Mouse (Mus musculus) forebrain, postnatal 0 days (tissue): ENCODE results near the gene Pcgf2. TPM values are rescaled to one million over a fixed set of nuclear protein-coding genes. Genes with fewer than 3 reads are reported as not detected.

ENCODE experiments used
- ATAC-seq: fragments of 200-750 bp; cut with Nextera tagmentation; 2 replicates; pipeline ENCODE4 v1.8.0; 2017; ENCODE audit warnings: mild to moderate bottlenecking, moderate library complexity
- DNase-seq: peaks from one replicate; pipeline ENCODE4 v3.0.0-alpha.2; 2015
- H3K27ac ChIP-seq: fragments of 300-500 bp; sonication (generic); 2 replicates; pipeline ENCODE4 v1.5.1; 2014; ENCODE audit warnings: low read depth, mild to moderate bottlenecking, antibody characterized with exemption, low read length, moderate library complexity, mixed read lengths
- H3K27me3 ChIP-seq: fragments of 300-500 bp; sonication (generic); 2 replicates; pipeline ENCODE4 v1.6.1; 2014; ENCODE audit warnings: mild to moderate bottlenecking, low read length, mixed read lengths; ENCODE audit not compliant: insufficient read depth
- H3K36me3 ChIP-seq: fragments of 300-500 bp; sonication (generic); 2 replicates; pipeline ENCODE4 v1.6.1; 2014; ENCODE audit warnings: mild to moderate bottlenecking, moderate library complexity; ENCODE audit not compliant: insufficient read depth
- H3K4me1 ChIP-seq: fragments of 300-500 bp; sonication (generic); 2 replicates; pipeline ENCODE4 v1.6.1; 2014; ENCODE audit warnings: antibody characterized with exemption; ENCODE audit not compliant: insufficient read depth
- H3K4me2 ChIP-seq: fragments of 300-500 bp; sonication (generic); 2 replicates; pipeline ENCODE4 v1.6.1; 2014; ENCODE audit warnings: low read depth, mild to moderate bottlenecking, moderate library complexity
- H3K4me3 ChIP-seq: fragments of 300-500 bp; sonication (generic); 2 replicates; pipeline ENCODE4 v1.5.1; 2014; ENCODE audit warnings: low read depth, low read length, mixed read lengths
- H3K9ac ChIP-seq: fragments of 300-500 bp; sonication (generic); 2 replicates; pipeline ENCODE4 v1.6.1; 2014; ENCODE audit warnings: mild to moderate bottlenecking
- H3K9me3 ChIP-seq: fragments of 300-500 bp; sonication (generic); 2 replicates; pipeline ENCODE4 v1.6.1; 2016; ENCODE audit warnings: low read length
- CTCF ChIP-seq: sonication (generic); IDR thresholded peaks from 2 replicates; pipeline ENCODE4 v1.5.1; 2016; ENCODE audit warnings: antibody characterized with exemption, control low read depth, low read depth
- WGBS: fragments of 180-500 bp; shearing (Covaris S2); extraction: QIAGEN DNeasy Blood & Tissue Kit; methylation state at CpG from one replicate; pipeline ENCODE4 v1.1.7; 2014; 5-methylcytosine and 5-hydroxymethylcytosine counted together
- polyA plus RNA-seq: library from polyadenylated mRNA; unstranded; fragments of >200 nt; fragmentation: Nextera tagmentation; extraction: Ambion mirVana; gene quantifications from 2 replicates; pipeline ENCODE4 v1.2.1, GENCODE M21; 2015
- total RNA-seq: library from RNA; depleted of rRNA; stranded (reverse); fragments of >200 nt; gene quantifications from 2 replicates; pipeline ENCODE4 v1.2.3, GENCODE M21; 2014

Gene Pcgf2
- total and polyA plus RNA-seq, 2 experiments from 2014 or later, result 12.6 to 21.9 TPM

GRCm38 (mm10) chr11:97743423-97743822 is 43.1 kb upstream of the Pcgf2 start:
- no peak for DNase-seq
- no peak for ATAC-seq
- no peak for TF ChIP-seq CTCF
- peak overlapping the region; percentile 82 for H3K4me3 ChIP-seq
- H3K9me3 ChIP-seq, result no peaks in the 10 kb centered on the region
- peaks cover 18% of the 10 kb centered on the region for H3K4me1 ChIP-seq
- peak overlapping the region; percentile 71 for H3K4me2 ChIP-seq
- H3K36me3 ChIP-seq, result peaks cover 18% of the 10 kb centered on the region
- no peaks in the 10 kb centered on the region for H3K27me3 ChIP-seq
- H3K27ac ChIP-seq, result peak overlapping the region; percentile 99
- 26% methylated on average over 9 of the region's 9 CpGs for WGBS
- peak overlapping the region; percentile 96 for H3K9ac ChIP-seq

GRCm38 (mm10) chr11:97742591-97742990 is 42.3 kb upstream of the Pcgf2 start:
- Histone ChIP-seq H3K4me1 (peaks cover 18% of the 10 kb centered on the region), H3K27me3 (no peaks in the 10 kb centered on the region), H3K9me3 (no peaks in the 10 kb centered on the region), H3K4me3 (peak overlapping the region; percentile 82; the same call in 1 of the 2 replicates), H3K27ac (no peak overlapping the region), H3K9ac (peak overlapping the region; percentile 96), H3K4me2 (peak overlapping the region; percentile 71), H3K36me3 (peaks cover 9% of the 10 kb centered on the region)
- 68% methylated on average over 9 of the region's 9 CpGs for WGBS
- TF ChIP-seq CTCF, result no peak
- ATAC-seq (no peak), DNase-seq (no peak)

- H3K36me3 ChIP-seq, result peaks cover 7% of the 10 kb centered on the region
- H3K4me3 ChIP-seq, result no peak overlapping the region
- no peak overlapping the region for H3K27ac ChIP-seq
- H3K27me3 ChIP-seq, result no peaks in the 10 kb centered on the region
- no peak overlapping the region for H3K9ac ChIP-seq
- ATAC-seq (no peak), DNase-seq (no peak)
- 97% methylated on average over 5 of the region's 5 CpGs for WGBS
- peak overlapping the region; percentile 71; the same call in 1 of the 2 replicates for H3K4me2 ChIP-seq
- peaks cover 18% of the 10 kb centered on the region for H3K4me1 ChIP-seq
- TF ChIP-seq CTCF, result no peak
- no peaks in the 10 kb centered on the region for H3K9me3 ChIP-seq
These were observed 41.9 kb upstream of the Pcgf2 start for GRCm38 (mm10) chr11:97742157-97742556.

GRCm38 (mm10) chr11:97740190-97740589 is 39.9 kb upstream of the Pcgf2 start:
- WGBS, result 35% methylated on average over 7 of the region's 7 CpGs
- Histone ChIP-seq H3K4me1 (peaks cover 18% of the 10 kb centered on the region), H3K4me3 (no peak overlapping the region), H3K36me3 (no peaks in the 10 kb centered on the region), H3K27ac (no peak overlapping the region), H3K27me3 (no peaks in the 10 kb centered on the region), H3K9me3 (no peaks in the 10 kb centered on the region), H3K9ac (no peak overlapping the region), H3K4me2 (no peak overlapping the region)
- no peak for DNase-seq
- no peak for TF ChIP-seq CTCF
- ATAC-seq, result no peak

GRCm38 (mm10) chr11:97739155-97739554 is 38.9 kb upstream of the Pcgf2 start:
- TF ChIP-seq CTCF, result peak; percentile 29
- H3K36me3 ChIP-seq, result no peaks in the 10 kb centered on the region
- no peak overlapping the region for H3K9ac ChIP-seq
- no peak for ATAC-seq
- H3K27ac ChIP-seq, result no peak overlapping the region
- DNase-seq, result no peak
- no peak overlapping the region for H3K4me3 ChIP-seq
- H3K4me1 ChIP-seq, result peaks cover 18% of the 10 kb centered on the region
- no peak overlapping the region for H3K4me2 ChIP-seq
- WGBS, result 92% methylated on average over 3 of the region's 3 CpGs
- H3K27me3 ChIP-seq, result no peaks in the 10 kb centered on the region
- no peaks in the 10 kb centered on the region for H3K9me3 ChIP-seq

GRCm38 (mm10) chr11:97738703-97739102 is 38.4 kb upstream of the Pcgf2 start:
- no peak overlapping the region for H3K27ac ChIP-seq
- H3K9me3 ChIP-seq, result no peaks in the 10 kb centered on the region
- TF ChIP-seq CTCF, result peak; percentile 46
- H3K4me3 ChIP-seq, result no peak overlapping the region
- DNase-seq (no peak), ATAC-seq (no peak)
- 67% methylated on average over 6 of the region's 6 CpGs for WGBS
- H3K4me2 ChIP-seq, result no peak overlapping the region
- no peak overlapping the region for H3K9ac ChIP-seq
- H3K27me3 ChIP-seq, result no peaks in the 10 kb centered on the region
- no peaks in the 10 kb centered on the region for H3K36me3 ChIP-seq
- H3K4me1 ChIP-seq, result peaks cover 17% of the 10 kb centered on the region

GRCm38 (mm10) chr11:97737600-97737999 is 37.3 kb upstream of the Pcgf2 start:
- DNase-seq (no peak), ATAC-seq (no peak)
- WGBS, result 43% methylated on average over 4 of the region's 4 CpGs
- no peak overlapping the region for H3K4me3 ChIP-seq
- H3K27ac ChIP-seq, result no peak overlapping the region
- H3K27me3 ChIP-seq, result no peaks in the 10 kb centered on the region
- H3K9ac ChIP-seq, result no peak overlapping the region
- TF ChIP-seq CTCF, result no peak
- H3K4me2 ChIP-seq, result no peak overlapping the region
- no peaks in the 10 kb centered on the region; the same call in 1 of the 2 replicates for H3K36me3 ChIP-seq
- peaks cover 6% of the 10 kb centered on the region; the same call in 1 of the 2 replicates for H3K4me1 ChIP-seq
- no peaks in the 10 kb centered on the region for H3K9me3 ChIP-seq
